Mouse (Mus musculus) ES-Bruce4 (cell line): ENCODE results near the gene Kcnn4.

Source experiments
- CTCF ChIP-seq: IDR thresholded peaks from one replicate; pipeline ENCODE4 v1.8.1; 2011; ENCODE audit warnings: low read depth, low read length
- EP300 ChIP-seq: IDR thresholded peaks from 2 replicates; pipeline ENCODE4 v1.6.1; 2011; ENCODE audit warnings: low read depth, low read length; ENCODE audit not compliant: insufficient read depth

DNA sequence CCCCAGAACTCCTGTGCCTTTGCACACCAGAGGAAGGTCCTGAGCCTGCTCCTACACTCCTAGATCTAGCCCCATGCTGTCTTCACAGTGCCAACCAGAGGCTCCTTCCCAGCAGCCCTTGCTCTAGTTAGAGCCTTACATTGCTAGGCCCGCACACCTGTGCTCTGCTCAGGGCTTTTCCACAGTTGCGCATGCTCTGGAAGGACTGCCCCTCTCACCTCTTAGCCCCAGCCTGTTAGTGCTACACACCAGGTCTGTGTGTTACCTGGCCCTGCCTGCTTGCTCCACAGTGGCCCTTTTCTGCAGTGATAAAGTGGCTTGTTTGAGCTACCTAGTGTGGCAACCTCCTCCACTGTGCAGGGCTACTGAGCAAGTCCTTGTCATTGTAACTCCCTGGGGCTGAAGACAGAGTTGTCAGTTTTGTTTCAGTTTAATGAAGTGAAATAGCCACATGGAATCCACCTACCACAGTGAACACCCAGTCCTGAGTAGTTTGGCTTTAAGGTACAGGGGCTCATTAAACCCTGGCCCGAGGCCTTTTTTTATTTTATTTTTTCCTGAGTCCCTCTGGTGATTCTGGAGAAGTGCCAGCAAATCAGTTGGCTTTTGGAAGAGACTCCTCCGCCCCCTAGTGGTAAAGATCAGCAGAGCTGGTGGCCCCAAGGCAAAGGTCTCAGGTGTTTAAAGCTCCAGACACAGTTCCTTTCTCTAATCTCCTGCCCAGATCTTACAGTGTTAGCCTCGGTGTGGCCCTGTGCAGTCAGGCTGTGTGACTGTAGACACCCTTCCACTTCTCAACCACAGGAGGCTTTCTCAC, 36.7 kb downstream of the Kcnn4 start:
- TF ChIP-seq EP300 (no peak), CTCF (peak; percentile 68)
